Mouse (Mus musculus) monocyte, adult 5-6 weeks (primary cell): ENCODE results near the gene Heatr4. TPM values are rescaled to one million over a fixed set of nuclear protein-coding genes. Genes with fewer than 3 reads are reported as not detected.

Source experiments
- ATAC-seq: fragments of 153-309, 156-312 bp; replicated peaks from 2 replicates; pipeline ENCODE4 v1.8.0; 2017; ENCODE audit warnings: mild to moderate bottlenecking; ENCODE audit not compliant: low TSS enrichment, insufficient number of reproducible peaks, severe bottlenecking, poor library complexity, low FRiP score
- total RNA-seq: library from RNA; stranded (forward); fragments of 200-1000, 200-491, 200-594 nt; gene quantifications from 3 replicates; pipeline ENCODE4 v1.2.3, GENCODE M21; 2017

The Heatr4 gene
- total RNA-seq, 1 experiment from 2014 or later, result not detected

DNA sequence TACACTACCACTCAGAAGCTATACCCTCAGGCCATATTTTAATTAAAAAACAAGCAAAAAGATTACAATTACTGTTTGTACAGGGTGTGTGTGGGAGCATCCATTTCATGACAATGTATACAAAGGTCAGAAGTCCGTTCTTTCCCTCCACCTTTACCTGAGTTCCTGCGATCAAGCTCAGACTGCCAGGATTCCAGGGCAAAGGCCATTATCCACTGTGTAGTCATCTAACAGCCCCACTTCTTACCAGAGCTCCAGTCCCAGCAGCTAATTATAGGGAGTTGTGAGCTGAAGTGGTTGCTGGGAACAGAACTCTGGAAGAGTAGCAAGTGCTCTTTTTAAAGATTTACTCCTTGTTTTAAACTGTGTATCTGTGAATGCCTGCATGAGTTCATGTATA is 74.2 kb downstream of the Heatr4 start:
- ATAC-seq, result no peak

Other genes with a start within 250 kb of the Heatr4 start
- gene Papln, start 221.2 kb downstream of the Heatr4 start, total RNA-seq, result not detected in 3 replicates
- gene Numb, start 62.9 kb downstream of the Heatr4 start, total RNA-seq, result 21.1 to 36.1 TPM (median 30.5 TPM) in 3 replicates
- 5.4 to 10.9 TPM (median 7.5 TPM) in 3 replicates for gene Riox1, start 34.2 kb downstream of the Heatr4 start, total RNA-seq
- 15.4 to 18.4 TPM (median 16.3 TPM) in 3 replicates for gene Acot2, start 3.0 kb upstream of the Heatr4 start, total RNA-seq
- not detected in 3 replicates for gene Acot1, start 24.6 kb upstream of the Heatr4 start, total RNA-seq
- not detected in 3 replicates for gene Acot4, start 53.5 kb upstream of the Heatr4 start, total RNA-seq
- not detected in 3 replicates for gene Gm49366, start 54.1 kb upstream of the Heatr4 start, total RNA-seq
- not detected in 3 replicates for gene Acot3, start 67.3 kb upstream of the Heatr4 start, total RNA-seq
- gene Acot5, start 84.5 kb upstream of the Heatr4 start, total RNA-seq, result not detected in 3 replicates
- gene Acot6, start 115.8 kb upstream of the Heatr4 start, total RNA-seq, result 0.10 TPM in 1 of 3 replicates, not detected in the others
- 0.19 to 0.32 TPM in 2 of 3 replicates, not detected in the other for gene Dnal1, start 129.5 kb upstream of the Heatr4 start, total RNA-seq
- gene Pnma1, start 163.6 kb upstream of the Heatr4 start, total RNA-seq, result 0.78 to 3.5 TPM in 2 of 3 replicates, not detected in the other
- gene Elmsan1, start 234.0 kb upstream of the Heatr4 start, total RNA-seq, result 21.6 to 42.4 TPM (median 28.2 TPM) in 3 replicates